Mouse (Mus musculus): Measurements from ENCODE around the gene Rapgef2.

DNA sequence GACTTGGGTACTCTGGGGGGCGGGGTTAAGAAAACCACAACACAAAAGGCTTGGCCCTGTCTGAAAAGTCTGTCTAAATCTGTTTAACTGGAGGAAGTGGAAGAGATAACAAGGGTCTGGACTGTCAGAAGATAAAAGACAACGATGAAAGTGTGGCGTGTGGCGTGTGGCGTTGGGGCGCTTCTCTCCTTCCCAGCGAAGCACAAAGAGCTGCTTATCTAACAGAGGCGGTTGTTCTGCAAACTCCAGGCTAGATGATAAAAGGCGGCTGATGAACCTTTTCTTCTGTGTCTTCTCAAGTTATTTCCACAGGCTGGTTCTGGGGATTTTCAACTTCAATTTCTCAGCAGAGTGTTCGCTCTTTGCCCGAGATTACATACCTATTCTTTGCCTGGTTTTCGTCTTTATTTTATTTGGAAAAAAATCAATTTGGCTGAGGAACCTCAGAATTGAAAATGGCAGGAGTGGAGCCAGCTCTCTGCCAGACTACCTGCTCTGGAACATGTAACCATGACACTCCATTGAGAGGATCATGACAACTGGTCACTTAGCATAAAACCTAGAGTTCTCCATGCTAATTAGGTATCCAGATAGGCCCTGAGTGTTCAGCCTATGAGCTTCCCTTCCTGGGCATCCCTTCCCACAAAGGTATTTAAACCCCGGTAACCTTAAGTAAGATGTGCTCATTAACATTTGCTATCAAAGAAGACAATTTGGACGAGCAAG lies 258.0 kb downstream of the Rapgef2 start:
- TF ChIP-seq CTCF (IDR thresholded peaks at IDR 0.05; ENCODE audit: low read depth) (no peak), EP300 (optimal IDR thresholded peaks at IDR 0.05) (no peak)

Measured in stomach, postnatal 0 days (tissue).